Mouse (Mus musculus) retina, adult 2 months (tissue): ENCODE data around the gene Dpysl5.

Experiments used
- DNase-seq: peaks from one replicate; pipeline ENCODE4 v3.0.0-alpha.2; 2012; ENCODE audit warnings: low read depth, low spot score

Gene Dpysl5

GRCm38 (mm10) chr5:30824124-30824988 is 113.0 kb downstream of the Dpysl5 start:
- peak; percentile 67 for DNase-seq

- no peak for DNase-seq
Measured at GRCm38 (mm10) chr5:30825166-30825565, 113.8 kb downstream of the Dpysl5 start.

GRCm38 (mm10) chr5:30825821-30826220 is 114.5 kb downstream of the Dpysl5 start:
- no peak for DNase-seq

GRCm38 (mm10) chr5:30833416-30833815 is 122.1 kb downstream of the Dpysl5 start:
- no peak for DNase-seq

GRCm38 (mm10) chr5:30839731-30840130 is 128.4 kb downstream of the Dpysl5 start:
- no peak for DNase-seq

- no peak for DNase-seq
Measured at GRCm38 (mm10) chr5:30841896-30842295, 130.5 kb downstream of the Dpysl5 start.
